Mouse (Mus musculus) G1E (cell line): ENCODE measurements at regions not wholly inside any gene's neighbourhood (a gene's known extent, or its start where the extent isn't known, plus 50 kb on each side); places are given as distances from the start of the nearest gene placed in this dataset.
A peak's percentile ranks its signal among the peaks of the same experiment; 100 is the strongest.

Experiments used
- ATAC-seq: 2 replicates; pipeline ENCODE4 v1.8.0; 2016; ENCODE audit warnings: mild to moderate bottlenecking; ENCODE audit not compliant: insufficient number of reproducible peaks, poor library complexity, low FRiP score, severe bottlenecking; ENCODE audit errors: extremely low read depth
- DNase-seq: peaks from one replicate; pipeline ENCODE4 v3.0.0; 2012; ENCODE audit warnings: low spot score
- H3K27me3 ChIP-seq: 2 replicates; pipeline ENCODE4 v1.6.1; 2012; ENCODE audit warnings: mild to moderate bottlenecking, low read length, inconsistent platforms; ENCODE audit not compliant: insufficient read depth
- H3K36me3 ChIP-seq: replicated peaks from 2 replicates; pipeline ENCODE3; 2012; ENCODE audit warnings: mild to moderate bottlenecking, inconsistent platforms
- H3K4me1 ChIP-seq: 2 replicates; pipeline ENCODE4 v1.6.1; 2012; ENCODE audit warnings: low read depth, low read length, inconsistent platforms, mixed read lengths; ENCODE audit not compliant: insufficient read depth
- H3K4me3 ChIP-seq: 2 replicates; pipeline ENCODE4 v1.5.1; 2012; ENCODE audit warnings: low read depth, mild to moderate bottlenecking, inconsistent platforms, low read length, moderate library complexity, mixed read lengths
- H3K9me3 ChIP-seq: replicated peaks from 2 replicates; pipeline ENCODE4 v1.6.1; 2012; ENCODE audit warnings: inconsistent platforms
- CTCF ChIP-seq: IDR thresholded peaks from 2 replicates; pipeline ENCODE4 v1.5.1; 2012; ENCODE audit warnings: low read depth, low read length, inconsistent platforms, mixed read lengths
- GATA1 ChIP-seq: IDR thresholded peaks from 2 replicates; pipeline ENCODE4 v1.6.1; 2012; ENCODE audit warnings: borderline replicate concordance, low read length, inconsistent platforms, mixed read lengths
- GATA2 ChIP-seq: IDR thresholded peaks from 2 replicates; pipeline ENCODE4 v1.6.1; 2012; ENCODE audit warnings: low read depth, low read length, inconsistent platforms, borderline replicate concordance
- POLR2AphosphoS5 ChIP-seq: IDR thresholded peaks from 2 replicates; pipeline ENCODE4 v1.6.1; 2012; ENCODE audit warnings: low read depth, low read length, inconsistent platforms; ENCODE audit not compliant: insufficient replicate concordance
- TAL1 ChIP-seq: conservative IDR thresholded peaks from 2 replicates; pipeline ENCODE4 v1.6.1; 2012; ENCODE audit warnings: low read depth, low read length, inconsistent platforms, mixed read lengths

DNA sequence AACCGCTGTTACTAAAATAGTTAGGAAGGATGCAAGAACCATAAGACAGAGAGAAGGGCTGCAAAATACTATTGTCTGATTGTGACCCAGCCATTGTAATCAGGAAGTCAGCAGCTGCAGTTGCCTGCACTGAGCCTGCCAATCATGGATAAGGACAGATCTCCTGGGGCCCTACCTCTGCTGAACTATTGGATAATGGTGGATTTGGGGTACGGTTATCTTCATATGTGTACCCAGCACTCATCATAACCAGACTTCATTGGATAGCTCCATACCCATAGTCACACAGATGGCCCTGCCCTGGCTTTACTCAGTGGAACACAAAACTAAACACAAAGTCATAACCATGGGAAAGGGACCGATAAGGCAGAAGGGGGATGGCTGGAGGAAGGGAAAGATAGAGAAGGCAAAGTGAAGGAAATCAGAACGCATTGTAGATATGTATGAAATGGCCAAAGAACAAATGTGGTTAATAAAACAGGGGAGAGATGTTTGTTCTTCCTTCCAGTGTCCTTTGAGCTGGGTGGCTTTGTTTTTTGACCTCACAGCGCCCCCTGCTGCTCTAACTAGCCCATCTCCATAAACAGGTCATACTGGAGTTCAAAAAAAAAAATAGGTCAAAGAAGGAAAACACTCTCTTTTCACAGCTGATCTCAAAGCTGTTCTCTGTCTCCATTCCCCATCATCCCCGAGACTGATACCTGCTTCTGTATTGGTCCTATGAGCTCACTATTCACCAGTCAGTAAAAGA, 101.2 kb downstream of the Dad1 start:
- ATAC-seq, result no peak
- H3K9me3 ChIP-seq, result no peaks in the 10 kb centered on the region
- no peaks in the 10 kb centered on the region for H3K36me3 ChIP-seq
- peak; percentile 26 for DNase-seq
- no peak overlapping the region for H3K4me3 ChIP-seq
- TF ChIP-seq TAL1 (no peak), CTCF (peak; percentile 24; the same call in 1 of the 2 replicates)
- H3K4me1 ChIP-seq, result peaks cover 39% of the 10 kb centered on the region
- peaks cover 71% of the 10 kb centered on the region for H3K27me3 ChIP-seq

DNA sequence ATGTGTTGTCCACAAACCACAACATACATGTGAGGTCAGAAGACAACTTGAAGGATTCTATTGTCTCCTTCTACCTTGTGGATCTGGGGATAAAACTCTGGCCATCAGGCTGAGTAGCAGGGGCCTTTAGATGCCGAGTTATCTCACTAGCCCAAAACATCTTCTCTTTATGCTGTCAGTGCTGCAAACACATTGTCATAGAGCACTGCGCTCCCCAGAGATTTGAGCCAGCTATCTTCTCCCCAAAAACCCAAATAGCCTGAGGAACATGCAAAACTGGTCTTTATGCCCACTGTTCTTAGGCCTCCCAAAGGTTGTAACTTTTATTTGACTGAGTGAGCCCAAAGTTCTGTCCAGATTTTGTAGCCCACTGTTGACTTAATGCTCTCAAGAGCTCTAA, 102.0 kb downstream of the Dad1 start:
- H3K9me3 ChIP-seq, result no peaks in the 10 kb centered on the region
- DNase-seq (no peak), ATAC-seq (no peak)
- TF ChIP-seq GATA2 (no peak), CTCF (no peak), TAL1 (no peak), POLR2AphosphoS5 (no peak), GATA1 (no peak)
- no peak overlapping the region for H3K4me3 ChIP-seq
- peaks cover 69% of the 10 kb centered on the region for H3K27me3 ChIP-seq
- H3K4me1 ChIP-seq, result peaks cover 39% of the 10 kb centered on the region
- H3K36me3 ChIP-seq, result no peaks in the 10 kb centered on the region

DNA sequence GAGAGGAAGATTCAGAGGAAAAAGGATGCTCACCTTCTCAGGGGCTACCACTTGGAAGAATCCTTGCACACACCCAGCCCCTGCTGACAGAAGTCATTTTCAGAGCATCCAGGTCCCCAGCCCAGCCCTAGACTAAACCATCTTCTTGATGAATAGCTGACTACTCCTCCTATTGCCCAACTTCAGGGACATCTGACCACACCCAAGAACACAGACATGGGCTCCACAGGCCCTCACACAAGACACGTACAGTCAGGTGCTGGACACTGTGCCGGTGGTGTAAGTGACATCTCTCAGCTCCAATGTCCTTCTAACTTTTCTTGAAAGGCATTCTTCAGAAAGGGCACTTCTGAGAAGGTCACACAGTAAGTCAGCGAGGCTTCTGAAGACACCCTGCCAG, 102.6 kb downstream of the Dad1 start:
- peaks cover 44% of the 10 kb centered on the region for H3K4me1 ChIP-seq

DNA sequence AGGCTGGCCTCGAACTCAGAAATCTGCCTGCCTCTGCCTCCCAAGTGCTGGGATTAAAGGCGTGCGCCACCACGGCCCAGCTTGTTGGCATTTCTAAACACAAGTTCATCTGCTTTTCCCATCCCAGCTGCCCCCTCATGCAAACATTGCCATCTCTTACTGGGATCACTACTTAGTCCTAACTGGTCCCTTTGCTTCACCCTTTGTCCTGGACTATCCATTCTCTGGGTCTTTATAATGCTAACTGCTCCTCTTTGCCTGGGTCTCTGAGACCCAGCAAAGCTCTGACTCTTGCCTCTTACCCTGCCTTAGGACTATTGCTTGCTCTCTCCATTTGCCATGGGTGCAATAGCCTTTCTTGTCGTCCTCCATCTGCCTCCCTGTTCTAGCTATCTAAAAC, 103.7 kb downstream of the Dad1 start:
- H3K27me3 ChIP-seq, result peaks cover 61% of the 10 kb centered on the region
- no peaks in the 10 kb centered on the region for H3K36me3 ChIP-seq
- no peaks in the 10 kb centered on the region for H3K9me3 ChIP-seq
- no peak overlapping the region for H3K4me3 ChIP-seq
- DNase-seq (no peak), ATAC-seq (no peak)
- H3K4me1 ChIP-seq, result peaks cover 45% of the 10 kb centered on the region
- TF ChIP-seq GATA2 (no peak), CTCF (no peak), GATA1 (no peak), POLR2AphosphoS5 (no peak), TAL1 (no peak)

More for the DNA sequence above, 102.6 kb downstream of the Dad1 start:
- no peak for ATAC-seq
- TF ChIP-seq POLR2AphosphoS5, result no peak
- TF ChIP-seq TAL1, result no peak
- TF ChIP-seq CTCF, result no peak
- TF ChIP-seq GATA2, result no peak
- TF ChIP-seq GATA1, result no peak
- no peak overlapping the region for H3K4me3 ChIP-seq
- no peaks in the 10 kb centered on the region for H3K36me3 ChIP-seq
- H3K27me3 ChIP-seq, result peaks cover 69% of the 10 kb centered on the region
- DNase-seq, result no peak
- H3K9me3 ChIP-seq, result no peaks in the 10 kb centered on the region

DNA sequence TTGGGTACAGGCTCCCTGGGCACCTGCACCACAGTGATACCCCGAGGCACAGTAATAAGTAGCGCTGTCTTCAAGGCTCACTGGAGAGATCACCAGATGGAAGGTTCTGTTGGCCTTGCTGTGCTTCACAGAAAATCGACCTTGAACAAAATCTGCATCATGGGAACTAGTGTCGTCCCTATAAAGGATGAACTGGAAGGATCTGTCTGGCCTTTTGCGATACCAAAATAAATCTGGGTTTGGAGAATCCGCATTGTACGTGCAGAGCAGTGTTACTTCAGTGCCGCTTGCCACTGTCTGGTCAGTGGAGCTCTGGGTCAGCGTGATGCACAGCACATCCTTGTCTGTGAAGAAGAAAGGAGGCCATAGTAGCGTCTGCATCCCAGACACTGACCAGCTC, 105.3 kb downstream of the Dad1 start:
- ATAC-seq (no peak), DNase-seq (no peak)
- Histone ChIP-seq H3K27me3 (peaks cover 50% of the 10 kb centered on the region), H3K4me3 (no peak overlapping the region), H3K36me3 (no peaks in the 10 kb centered on the region), H3K9me3 (no peaks in the 10 kb centered on the region), H3K4me1 (peaks cover 44% of the 10 kb centered on the region)
- TF ChIP-seq POLR2AphosphoS5 (no peak), TAL1 (no peak), CTCF (no peak), GATA1 (no peak), GATA2 (no peak)

DNA sequence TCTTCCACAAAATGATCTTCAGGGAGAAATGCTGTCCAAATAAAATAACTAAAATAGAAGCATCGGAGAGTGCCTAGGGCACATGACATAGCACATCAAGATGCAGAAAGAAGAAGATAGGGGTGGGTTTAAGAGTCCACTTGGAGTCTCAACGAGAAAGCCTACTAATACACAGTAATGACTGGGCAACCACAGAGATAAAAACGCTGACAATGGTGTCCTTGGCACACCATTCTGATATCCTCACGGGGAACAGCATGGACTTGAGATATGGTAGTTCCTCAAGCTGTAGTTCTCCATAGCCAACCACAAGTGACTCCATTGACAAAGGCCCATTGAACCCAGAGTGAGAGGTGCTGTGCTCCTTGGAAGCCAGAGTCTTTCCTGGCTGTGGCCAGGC, 105.8 kb downstream of the Dad1 start:
- no peaks in the 10 kb centered on the region for H3K9me3 ChIP-seq
- no peak for DNase-seq
- H3K4me3 ChIP-seq, result no peak overlapping the region
- no peak for ATAC-seq
- TF ChIP-seq CTCF, result no peak
- TF ChIP-seq GATA1, result no peak
- TF ChIP-seq POLR2AphosphoS5, result no peak
- no peak for TF ChIP-seq GATA2
- TF ChIP-seq TAL1, result no peak
- peaks cover 41% of the 10 kb centered on the region for H3K4me1 ChIP-seq
- no peaks in the 10 kb centered on the region for H3K36me3 ChIP-seq
- H3K27me3 ChIP-seq, result peaks cover 46% of the 10 kb centered on the region

DNA sequence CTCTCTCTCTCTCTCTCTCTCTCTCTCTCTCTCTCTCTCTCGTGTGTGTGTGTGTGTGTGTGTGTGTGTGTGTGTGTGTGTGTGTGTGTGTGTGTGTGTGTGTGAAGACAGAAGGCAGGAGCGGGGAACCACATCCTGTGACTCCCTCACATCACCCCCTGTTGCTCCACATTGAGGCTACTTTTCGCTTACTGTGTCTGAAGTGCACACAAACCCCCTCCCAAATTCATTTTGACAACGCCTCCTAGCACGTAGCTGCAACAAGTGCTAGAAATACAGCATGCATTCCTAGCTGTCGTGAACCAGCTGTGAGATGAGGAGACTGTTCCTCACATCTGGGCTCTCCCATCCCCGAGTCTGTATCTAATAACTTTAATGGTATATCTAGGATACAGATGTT, 106.4 kb downstream of the Dad1 start:
- Histone ChIP-seq H3K9me3 (no peaks in the 10 kb centered on the region), H3K27me3 (peaks cover 43% of the 10 kb centered on the region), H3K36me3 (no peaks in the 10 kb centered on the region), H3K4me3 (no peak overlapping the region), H3K4me1 (peaks cover 36% of the 10 kb centered on the region)
- no peak for ATAC-seq
- TF ChIP-seq CTCF (no peak), POLR2AphosphoS5 (no peak), TAL1 (no peak), GATA1 (no peak), GATA2 (no peak)
- no peak for DNase-seq
